Mouse (Mus musculus) Patski (cell line): ENCODE measurements around the gene Slc44a2. TPM values are rescaled to one million over a fixed set of nuclear protein-coding genes. Genes with fewer than 3 reads are reported as not detected.
"Not testable (repeated sequence)": the region's sequence is repeated elsewhere in the genome, so short reads cannot be mapped to it uniquely, and the experiment has no call there.

Experiments
- ATAC-seq: fragments of 100-300 bp; one replicate; pipeline ENCODE4 v1.8.0; 2021
- CTCF ChIA-PET: fragments of 350-600 bp; sonication (Branson Sonifier 250); formaldehyde crosslinking; loops from one replicate; lab custom pipeline; 2022; ENCODE audit warnings: inconsistent platforms; lab: Charles Lee
- POLR2A ChIA-PET: fragments of 350-600 bp; sonication (Branson Sonifier 250); formaldehyde crosslinking; loops from one replicate; lab custom pipeline; 2022; ENCODE audit warnings: antibody characterized with exemption, inconsistent platforms; lab: Charles Lee
- DNase-seq: peaks from one replicate; pipeline ENCODE4 v3.0.0-alpha.2; 2011; ENCODE audit warnings: low read depth, low spot score
- H3K27me3 ChIP-seq: fragments of 371-371 bp; one replicate; pipeline ENCODE4 v1.5.1; 2021
- CTCF ChIP-seq: fragments of 100-300 bp; IDR thresholded peaks from one replicate; pipeline ENCODE4 v1.5.1; 2021
- in situ Hi-C: fragments of 300-500 bp; cut with MboI; formaldehyde crosslinking; loops from 3 replicates; pipeline ENCODE4 v1.11.1; 2018; ENCODE audit warnings: low pct_unique_long_range_greater_than_20kb, mixed read lengths
- polyA plus RNA-seq: library from polyadenylated mRNA; unstranded; gene quantifications from one replicate; pipeline ENCODE4 v1.2.3, GENCODE M21; 2021

The Slc44a2 gene
- polyA plus RNA-seq, 1 experiment from 2014 or later, result 245 TPM

- no peaks in the 10 kb centered on the region for H3K27me3 ChIP-seq
- TF ChIP-seq CTCF, result no peak
- POLR2A ChIA-PET, result no interaction called here
- CTCF ChIA-PET, result no interaction called here
- no peak for DNase-seq
- in situ Hi-C loops, result no loop called here
- no peak for ATAC-seq
Measured at GRCm38 (mm10) chr9:21283591-21283990, 36.9 kb upstream of the Slc44a2 start.

GRCm38 (mm10) chr9:21283994-21284393, 36.5 kb upstream of the Slc44a2 start:
- no peak for DNase-seq
- CTCF ChIA-PET, result no interaction called here
- H3K27me3 ChIP-seq, result no peaks in the 10 kb centered on the region
- ATAC-seq, result no peak
- in situ Hi-C loops, result no loop called here
- POLR2A ChIA-PET, result no interaction called here
- no peak for TF ChIP-seq CTCF

- in situ Hi-C loops, result no loop called here
- no peak for DNase-seq
- ATAC-seq, result no peak
- ChIA-PET POLR2A (interaction anchor here (1.7 kb wide), 1 partner anchor 14 kb away, joined by 4 read pairs; no protein-coding TSS in a partner anchor), CTCF (no interaction called here)
- H3K27me3 ChIP-seq, result no peaks in the 10 kb centered on the region
- no peak for TF ChIP-seq CTCF
Measured at GRCm38 (mm10) chr9:21286753-21287152, 33.7 kb upstream of the Slc44a2 start.

- POLR2A ChIA-PET, result interaction anchor here (0.5 to 1.7 kb wide), 3 partner anchors 9 to 256 kb away, joined by 3 to 4 read pairs (median 4); no protein-coding TSS in a partner anchor
Measured at GRCm38 (mm10) chr9:21287571-21288402, 32.7 kb upstream of the Slc44a2 start, which contains the start of gene Kri1. Kri1 (minus strand) TSS chr9:21287969.

GRCm38 (mm10) chr9:21288404-21289336, 31.8 kb upstream of the Slc44a2 start:
- no peak for TF ChIP-seq CTCF
- in situ Hi-C loops, result no loop called here
- H3K27me3 ChIP-seq, result no peaks in the 10 kb centered on the region
- POLR2A ChIA-PET, result no interaction called here
- ATAC-seq, result no peak
- CTCF ChIA-PET, result no interaction called here
- no peak for DNase-seq

More at GRCm38 (mm10) chr9:21287571-21288402, 32.7 kb upstream of the Slc44a2 start, which contains the start of gene Kri1:
- in situ Hi-C loops, result no loop called here
- ATAC-seq (peak; percentile 68), DNase-seq (peak; percentile 80)
- TF ChIP-seq CTCF, result no peak
- CTCF ChIA-PET, result no interaction called here
- H3K27me3 ChIP-seq, result no peaks in the 10 kb centered on the region

- POLR2A ChIA-PET, result no interaction called here
- H3K27me3 ChIP-seq, result no peaks in the 10 kb centered on the region
- no peak for ATAC-seq
- CTCF ChIA-PET, result no interaction called here
- no peak for TF ChIP-seq CTCF
- in situ Hi-C loops, result no loop called here
- no peak for DNase-seq
Measured at GRCm38 (mm10) chr9:21289337-21289671, 31.2 kb upstream of the Slc44a2 start.

GRCm38 (mm10) chr9:21290589-21290988, 29.9 kb upstream of the Slc44a2 start:
- TF ChIP-seq CTCF, result no peak
- H3K27me3 ChIP-seq, result no peaks in the 10 kb centered on the region
- in situ Hi-C loops, result no loop called here
- ChIA-PET CTCF (interaction anchor here (0.8 to 1.6 kb wide), 3 partner anchors 23 to 121 kb away, joined by 3 to 6 read pairs (median 4); no protein-coding TSS in a partner anchor), POLR2A (interaction anchor here (0.8 kb wide), 1 partner anchor 11 kb away, joined by 3 read pairs; no protein-coding TSS in a partner anchor)
- DNase-seq, result no peak
- ATAC-seq, result peak; percentile 3

GRCm38 (mm10) chr9:21291022-21291787, 29.3 kb upstream of the Slc44a2 start, which contains the start of gene Cdkn2d:
Cdkn2d (minus strand) TSS chr9:21291407.
- no peak for TF ChIP-seq CTCF
- ChIA-PET CTCF (interaction anchor here (0.8 to 1.6 kb wide), 4 partner anchors 20 to 122 kb away, joined by 3 to 6 read pairs (median 4); no protein-coding TSS in a partner anchor), POLR2A (interaction anchor here (0.6 to 1.2 kb wide), 2 partner anchors 8 to 52 kb away, joined by 4 read pairs; partner anchors contain the start of gene Keap1)
- no peaks in the 10 kb centered on the region for H3K27me3 ChIP-seq
- in situ Hi-C loops, result no loop called here
- peak; percentile 99 for DNase-seq
- ATAC-seq, result peak; percentile 90

- H3K27me3 ChIP-seq, DNase-seq, ATAC-seq, in situ Hi-C loops: not testable (repeated sequence)
- CTCF ChIA-PET, result interaction anchor here (1.3 to 1.6 kb wide), 3 partner anchors 19 to 122 kb away, joined by 3 to 6 read pairs (median 4); no protein-coding TSS in a partner anchor
- POLR2A ChIA-PET, result interaction anchor here (1.2 kb wide), 1 partner anchor 53 kb away, joined by 4 read pairs; the partner anchor contains the start of gene Keap1
Measured at GRCm38 (mm10) chr9:21291868-21292267, 28.6 kb upstream of the Slc44a2 start.
